Mouse (Mus musculus) fibroblast of lung, adult 2 months (primary cell): ENCODE measurements at regions not wholly inside any gene's neighbourhood (a gene's known extent, or its start where the extent isn't known, plus 50 kb on each side); places are given as distances from the start of the nearest gene placed in this dataset.

ENCODE experiments used
- DNase-seq: peaks from one replicate; pipeline ENCODE4 v3.0.0-alpha.2; 2011; ENCODE audit warnings: low read depth

GRCm38 (mm10) chr17:81941317-81941716 is 203.1 kb upstream of the Slc8a1 start:
- no peak for DNase-seq

DNA sequence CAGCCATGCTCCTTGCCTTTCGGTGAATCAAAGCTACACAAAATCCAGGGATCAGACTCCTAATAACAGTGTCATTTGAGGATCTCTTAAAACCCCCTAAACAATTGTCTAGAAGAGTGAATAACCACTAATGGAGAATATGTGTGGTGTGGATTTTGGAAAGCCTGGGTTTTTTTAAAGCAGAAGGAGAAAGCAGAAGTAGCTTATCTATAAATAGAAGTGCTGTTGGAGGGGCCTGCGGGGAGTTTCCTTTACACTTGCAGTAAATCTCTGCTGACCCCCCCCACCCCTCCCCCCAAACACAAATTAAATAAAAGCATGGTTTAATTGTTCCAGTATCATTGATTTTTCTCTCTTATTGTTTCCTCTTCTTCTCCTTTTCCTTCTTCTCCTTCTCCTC is 192.6 kb upstream of the Slc8a1 start:
- no peak for DNase-seq

DNA sequence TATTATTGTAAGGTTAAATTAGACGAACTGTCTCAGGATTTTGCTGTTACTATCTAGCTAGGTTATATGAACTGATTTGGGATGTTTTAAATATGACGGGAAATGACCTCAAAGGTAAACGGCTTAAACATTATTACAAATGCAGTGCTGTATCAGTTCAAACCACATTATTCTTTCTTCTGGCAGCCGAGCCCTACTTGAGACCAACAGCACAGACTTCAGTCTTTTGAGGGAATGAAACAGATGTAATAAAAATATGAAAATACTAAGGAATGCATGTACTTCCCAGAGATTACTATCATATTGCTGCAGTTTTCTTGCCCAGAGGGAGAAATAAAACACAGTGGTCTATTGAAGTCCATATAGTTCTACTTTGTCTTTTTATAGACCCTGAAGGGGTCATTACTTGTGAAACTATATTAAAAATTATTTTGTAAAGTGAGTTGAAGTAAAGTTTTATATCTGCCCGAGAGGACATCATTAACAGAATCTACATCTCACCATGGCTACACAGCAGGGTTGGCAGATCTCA is 168.4 kb upstream of the Slc8a1 start:
- no peak for DNase-seq

DNA sequence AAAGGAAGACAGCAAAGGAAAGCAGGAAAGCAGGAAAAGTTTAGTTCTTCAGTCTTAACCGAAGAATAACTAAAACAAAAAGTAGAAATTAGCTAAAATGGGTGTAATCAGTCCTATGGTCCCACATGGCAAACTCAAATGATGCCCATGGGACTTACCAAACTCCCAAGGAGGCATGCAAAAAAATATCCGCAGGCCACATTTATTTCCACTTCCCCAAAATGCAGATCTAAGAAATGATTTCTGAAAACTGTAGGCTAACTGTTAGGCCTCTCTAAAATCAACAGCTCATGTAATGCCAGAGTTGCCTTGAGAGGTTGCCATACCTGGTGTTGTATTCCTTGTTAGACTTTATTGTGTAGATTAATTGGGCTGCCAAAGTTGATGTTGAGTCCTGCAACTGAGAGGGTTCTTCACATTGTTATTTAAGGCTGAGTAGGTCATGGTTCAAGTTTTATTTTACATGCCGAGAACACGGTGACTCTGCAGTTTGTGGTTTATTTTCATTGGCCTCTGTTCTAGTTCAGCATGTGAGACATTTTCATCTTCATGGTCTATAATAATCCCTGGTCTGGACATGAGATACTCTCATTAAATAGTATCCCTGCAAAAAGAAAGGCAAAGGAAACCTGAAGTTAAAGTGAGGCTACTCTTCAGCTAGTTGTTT is 164.0 kb upstream of the Slc8a1 start:
- peak; percentile 9 for DNase-seq

DNA sequence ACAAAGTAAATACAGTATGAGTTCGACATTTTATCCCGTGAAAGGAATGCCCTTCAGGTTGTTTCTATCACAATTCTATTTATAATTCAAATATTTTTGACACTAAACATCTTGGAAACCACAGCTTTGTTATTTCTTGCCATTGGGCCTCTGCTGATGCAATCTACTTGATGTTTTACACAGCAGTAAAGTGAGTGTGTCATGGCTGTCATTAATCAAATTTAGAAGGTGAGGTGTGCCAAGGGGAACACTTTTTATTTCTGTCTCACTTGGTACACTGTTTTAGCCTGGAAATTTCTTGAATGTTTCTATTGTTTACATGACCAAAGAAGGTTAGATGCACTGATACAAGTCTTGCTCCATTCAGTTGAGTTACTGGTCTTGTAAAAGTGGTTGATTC is 160.8 kb upstream of the Slc8a1 start:
- DNase-seq, result peak; percentile 22

DNA sequence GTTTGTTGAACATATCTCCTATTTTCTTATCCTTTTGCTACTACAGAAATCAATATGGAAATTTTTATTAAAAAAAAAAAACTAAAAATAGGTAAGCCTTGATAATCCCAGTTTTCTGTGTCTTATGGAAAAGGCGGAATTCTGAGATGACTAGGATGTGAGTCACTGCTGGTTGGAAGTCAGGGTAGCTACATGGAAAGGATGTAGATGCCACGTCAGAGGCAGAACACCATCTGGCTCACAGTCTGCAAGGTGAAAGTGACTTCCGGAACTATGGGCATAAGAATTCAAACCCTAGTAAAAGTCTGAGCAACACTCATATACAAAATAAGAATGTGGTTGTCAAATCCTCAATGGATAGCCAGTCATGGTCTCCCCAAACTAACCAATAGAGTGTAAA is 140.0 kb upstream of the Slc8a1 start:
- DNase-seq, result no peak

GRCm38 (mm10) chr17:81866683-81867082 is 128.5 kb upstream of the Slc8a1 start:
- DNase-seq, result no peak

DNA sequence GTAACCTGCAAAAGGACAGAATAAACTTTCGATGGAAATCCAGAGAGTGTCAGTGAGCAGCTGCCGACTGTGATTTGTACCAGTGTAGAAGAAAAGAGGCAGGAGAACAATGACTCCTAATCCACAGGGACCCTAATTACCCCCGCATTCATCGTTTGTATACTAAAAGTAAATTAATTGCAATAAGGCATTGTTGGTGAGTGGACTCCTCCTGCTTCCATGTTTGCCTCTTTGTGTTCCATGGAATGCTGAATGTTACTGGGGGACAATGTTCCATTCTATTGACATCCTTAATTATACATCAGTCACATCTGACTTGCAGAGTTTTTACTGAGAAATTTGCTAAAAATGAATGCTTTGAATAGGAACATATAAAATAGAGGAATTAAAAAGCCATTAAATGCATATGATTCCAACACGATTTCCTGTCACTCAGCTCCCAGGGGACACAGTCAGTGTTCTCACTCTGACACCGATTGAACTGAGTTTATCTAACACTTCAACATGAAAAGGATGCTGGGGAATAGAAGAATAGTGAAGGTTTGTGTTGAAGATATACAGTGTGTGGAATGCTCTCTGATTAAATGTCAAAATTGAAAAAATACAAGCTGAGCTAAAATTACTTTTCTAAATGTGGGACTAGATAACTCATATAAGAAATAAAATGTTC is 111.3 kb upstream of the Slc8a1 start:
- no peak for DNase-seq

DNA sequence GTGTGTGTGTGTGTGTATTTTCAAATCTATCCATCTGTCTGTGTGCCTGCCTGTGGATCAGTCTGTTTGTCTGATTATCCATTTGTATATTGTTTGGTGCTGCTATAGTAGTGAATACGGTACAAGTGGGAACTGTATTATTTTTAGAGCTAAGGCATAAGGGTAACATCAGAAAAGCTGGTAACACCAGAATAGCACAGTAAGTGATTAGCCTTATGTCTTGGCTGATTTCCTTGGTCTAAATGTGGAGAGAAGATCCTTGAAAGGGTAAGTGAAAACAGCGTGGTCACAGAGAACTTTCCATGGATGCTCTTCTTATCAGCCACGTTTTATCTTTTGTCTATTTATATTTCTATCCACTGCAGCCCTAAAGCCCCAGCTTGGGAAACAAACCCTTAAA is 105.6 kb upstream of the Slc8a1 start:
- DNase-seq, result no peak

DNA sequence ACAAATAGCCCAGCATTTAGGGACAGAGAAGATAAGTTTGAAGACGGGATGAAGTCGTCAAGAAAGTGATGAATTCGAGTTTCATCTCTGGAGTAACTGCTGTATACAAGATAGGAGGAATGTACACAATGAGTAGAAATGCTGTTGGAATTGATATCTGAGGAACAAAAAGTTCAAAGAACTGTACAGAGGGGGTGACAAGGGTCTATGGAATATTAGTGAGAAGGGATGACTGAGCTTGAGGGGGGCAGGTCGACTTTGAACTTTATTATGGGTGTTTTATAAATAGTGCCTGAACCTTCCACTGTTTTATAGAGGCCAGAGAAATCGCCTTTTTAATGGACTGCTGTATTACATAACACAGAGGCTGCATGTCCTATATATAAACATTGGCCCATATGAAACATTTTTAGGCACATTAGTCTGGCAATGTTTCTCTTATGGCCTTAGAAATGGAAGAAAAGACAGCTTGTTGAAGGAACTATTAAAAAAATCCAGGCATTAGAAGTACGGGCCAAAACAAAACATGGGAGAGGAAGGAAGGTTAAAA is 59.7 kb upstream of the Slc8a1 start:
- no peak for DNase-seq

- DNase-seq, result no peak
These were observed 50.6 kb upstream of the Slc8a1 start for GRCm38 (mm10) chr17:81788781-81789180.
